Mouse (Mus musculus): ENCODE data around the gene Nudt3. TPM values are rescaled to one million over a fixed set of nuclear protein-coding genes. Genes with fewer than 3 reads are reported as not detected.

Gene Nudt3
- total RNA-seq, 2 experiments from 2014 or later, result 343 TPM

- no peak for DNase-seq (ENCODE audit: low spot score)
- intact Hi-C loops (cut with DNase I), result no loop called here
These were observed 12.4 kb downstream of the Nudt3 start for GRCm38 (mm10) chr17:27610679-27611518.

- intact Hi-C loops (cut with DNase I), result no loop called here
These were observed 13.7 kb downstream of the Nudt3 start for GRCm38 (mm10) chr17:27609576-27609975.

DNA sequence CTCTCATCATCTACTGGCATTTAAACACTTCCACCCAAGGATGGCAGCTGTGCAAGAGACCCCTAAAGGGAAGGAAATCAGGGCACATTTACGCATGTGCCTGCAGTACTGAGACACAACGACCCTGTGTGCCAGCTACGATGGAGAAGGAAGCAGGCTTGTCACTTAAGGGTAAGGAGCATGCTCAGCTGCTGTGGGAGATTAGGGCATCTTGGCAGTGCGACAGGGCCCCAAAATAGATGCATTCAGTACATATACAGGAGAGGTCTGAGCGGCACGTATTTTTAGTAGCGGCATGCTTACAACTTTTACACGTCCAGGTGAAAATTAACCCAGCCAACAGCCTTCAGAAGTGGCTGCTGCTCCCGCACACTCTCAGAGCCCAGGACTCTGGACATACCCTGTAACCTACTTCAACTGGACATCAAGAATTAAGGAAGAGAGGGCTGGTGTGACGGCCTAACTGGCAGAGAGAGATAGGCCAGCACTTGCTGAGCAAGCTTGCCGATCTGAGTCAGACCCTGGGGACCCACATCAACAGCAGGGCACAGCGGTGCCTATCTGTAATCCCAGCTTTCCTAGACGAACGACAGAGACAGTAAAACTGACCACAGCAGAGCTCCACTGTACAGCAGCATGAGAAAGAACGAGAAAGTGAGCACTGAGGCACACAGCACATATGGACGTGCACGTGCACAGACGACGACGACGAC, 19.6 kb downstream of the Nudt3 start:
- DNase-seq (ENCODE audit: low spot score), result peak; percentile 23
- intact Hi-C loops (cut with DNase I), result loop anchor here (2.0 kb wide), 1 partner anchor 17 kb away; no protein-coding TSS in a partner anchor

More at GRCm38 (mm10) chr17:27609576-27609975, 13.7 kb downstream of the Nudt3 start:
- no peak for DNase-seq (ENCODE audit: low spot score)

DNA sequence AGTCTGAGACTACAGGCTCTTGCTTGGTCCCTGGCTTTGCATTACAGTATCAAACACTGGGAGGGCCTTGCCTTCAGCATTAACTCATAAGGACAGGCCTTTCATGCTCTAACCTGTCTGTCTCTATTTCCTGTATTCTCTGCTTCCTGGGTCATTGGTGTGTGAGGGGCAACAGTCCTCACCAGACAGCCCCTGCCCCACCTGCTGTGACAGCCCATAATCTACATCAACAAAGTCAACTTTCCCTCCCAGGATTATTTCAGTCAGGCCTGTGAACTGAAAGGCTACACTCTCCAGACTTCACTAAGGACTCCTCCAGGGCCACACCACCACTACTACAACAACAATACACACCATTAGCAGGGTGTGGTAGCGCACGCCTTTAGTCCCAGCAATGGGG, 20.3 kb downstream of the Nudt3 start:
- DNase-seq (ENCODE audit: low spot score), result no peak
- intact Hi-C loops (cut with DNase I), result no loop called here

- intact Hi-C loops (cut with DNase I), result no loop called here
- DNase-seq (ENCODE audit: low spot score), result no peak
These were observed 22.4 kb downstream of the Nudt3 start for GRCm38 (mm10) chr17:27600869-27601268.

DNA sequence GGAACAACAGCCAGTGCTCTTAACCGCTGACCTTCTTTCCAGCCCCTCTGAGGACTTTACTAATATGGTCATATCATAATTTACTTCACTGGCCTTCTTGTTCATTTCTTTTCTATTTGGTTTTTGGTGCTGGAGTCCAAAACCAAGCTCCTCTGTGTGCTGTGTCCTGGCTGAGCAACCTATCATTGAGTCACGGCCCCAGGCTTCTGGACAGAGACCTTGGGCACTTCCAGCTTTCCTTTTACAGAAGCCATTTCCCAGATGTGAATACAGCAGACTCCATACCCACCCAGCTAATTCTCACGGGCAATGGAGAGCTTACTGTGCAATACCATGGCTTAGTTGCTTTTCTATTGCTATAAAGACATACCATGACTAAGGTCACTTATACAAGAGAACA, 23.0 kb downstream of the Nudt3 start:
- intact Hi-C loops (cut with DNase I), result no loop called here
- DNase-seq (ENCODE audit: low spot score), result no peak

GRCm38 (mm10) chr17:27596376-27597190, 26.7 kb downstream of the Nudt3 start:
- intact Hi-C loops (cut with DNase I), result no loop called here
- no peak for DNase-seq (ENCODE audit: low spot score)

DNA sequence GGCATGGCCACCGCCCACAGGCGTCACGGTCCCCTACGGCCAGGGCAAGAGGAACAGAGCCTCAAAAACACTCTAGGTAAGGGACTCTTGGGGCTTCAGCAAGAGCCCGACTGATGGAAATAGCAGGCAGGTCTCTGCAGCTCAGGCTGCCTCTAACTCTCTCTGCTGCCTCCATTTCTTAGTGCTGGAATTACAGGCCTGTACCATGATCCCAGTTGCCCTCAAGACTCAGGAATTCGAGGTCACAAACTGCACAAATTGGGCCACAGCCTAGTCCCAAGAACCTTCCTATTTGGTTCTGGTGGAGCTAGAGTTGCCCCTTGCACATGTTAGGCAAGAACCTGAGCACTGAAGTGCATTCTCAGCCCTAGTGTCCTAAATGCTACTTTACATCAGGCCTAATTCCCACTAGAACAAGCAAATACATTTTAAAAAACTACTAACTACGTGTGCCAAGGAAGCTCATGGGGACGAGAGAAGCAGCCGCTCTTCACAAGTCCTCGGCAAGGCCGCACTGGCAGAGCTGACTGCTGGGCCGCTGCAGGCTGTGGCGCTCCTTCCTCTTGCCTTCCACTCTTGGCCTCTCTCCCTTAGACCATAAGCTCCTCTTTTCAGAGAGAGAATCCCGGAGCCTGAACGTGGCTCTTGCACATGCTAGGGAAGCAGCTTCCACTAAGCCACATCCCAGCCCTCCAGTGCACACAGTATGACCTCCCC, 27.5 kb downstream of the Nudt3 start:
- intact Hi-C loops (cut with DNase I), result no loop called here
- DNase-seq (ENCODE audit: low spot score), result no peak

GRCm38 (mm10) chr17:27592565-27592910, 30.8 kb downstream of the Nudt3 start:
- intact Hi-C loops (cut with DNase I), result no loop called here

GRCm38 (mm10) chr17:27591826-27592564, 31.3 kb downstream of the Nudt3 start:
- no peak for DNase-seq (ENCODE audit: low spot score)
- intact Hi-C loops (cut with DNase I), result no loop called here

More at GRCm38 (mm10) chr17:27592565-27592910, 30.8 kb downstream of the Nudt3 start:
- no peak for DNase-seq (ENCODE audit: low spot score)

DNA sequence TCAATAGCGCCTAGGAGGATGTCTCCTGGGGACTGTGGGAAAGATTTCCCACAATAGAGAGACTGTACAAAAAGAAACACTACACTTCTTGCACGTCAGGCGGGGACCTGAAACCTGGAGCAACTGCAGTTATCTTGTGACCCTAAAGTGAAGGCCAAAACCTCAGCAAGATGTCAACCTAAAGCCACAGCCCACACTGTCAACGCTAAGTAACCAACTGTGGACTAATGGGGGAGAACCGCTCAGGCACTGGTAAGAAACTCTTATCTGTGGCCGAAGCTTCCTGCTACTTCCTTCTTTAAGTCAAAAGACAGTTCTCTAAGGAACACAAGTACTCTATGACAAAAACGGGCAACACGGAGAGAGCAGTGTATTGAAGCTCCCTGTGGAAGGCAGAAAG, 35.1 kb downstream of the Nudt3 start:
- no peak for DNase-seq (ENCODE audit: low spot score)
- intact Hi-C loops (cut with DNase I), result loop anchor here (5.0 kb wide), 1 partner anchor 34 kb away; the partner anchor contains the start of gene Nudt3

- peak; percentile 25 for DNase-seq (ENCODE audit: low spot score)
- intact Hi-C loops (cut with DNase I), result loop anchor here (2.0 to 5.0 kb wide), 2 partner anchors 20 to 35 kb away; partner anchors contain the start of gene Nudt3
These were observed 36.0 kb downstream of the Nudt3 start for GRCm38 (mm10) chr17:27587252-27587651.

- intact Hi-C loops (cut with DNase I), result loop anchor here (2.0 to 5.0 kb wide), 2 partner anchors 20 to 36 kb away; partner anchors contain the start of gene Nudt3
- DNase-seq (ENCODE audit: low spot score), result no peak
These were observed 36.6 kb downstream of the Nudt3 start for GRCm38 (mm10) chr17:27586661-27587060.

DNA sequence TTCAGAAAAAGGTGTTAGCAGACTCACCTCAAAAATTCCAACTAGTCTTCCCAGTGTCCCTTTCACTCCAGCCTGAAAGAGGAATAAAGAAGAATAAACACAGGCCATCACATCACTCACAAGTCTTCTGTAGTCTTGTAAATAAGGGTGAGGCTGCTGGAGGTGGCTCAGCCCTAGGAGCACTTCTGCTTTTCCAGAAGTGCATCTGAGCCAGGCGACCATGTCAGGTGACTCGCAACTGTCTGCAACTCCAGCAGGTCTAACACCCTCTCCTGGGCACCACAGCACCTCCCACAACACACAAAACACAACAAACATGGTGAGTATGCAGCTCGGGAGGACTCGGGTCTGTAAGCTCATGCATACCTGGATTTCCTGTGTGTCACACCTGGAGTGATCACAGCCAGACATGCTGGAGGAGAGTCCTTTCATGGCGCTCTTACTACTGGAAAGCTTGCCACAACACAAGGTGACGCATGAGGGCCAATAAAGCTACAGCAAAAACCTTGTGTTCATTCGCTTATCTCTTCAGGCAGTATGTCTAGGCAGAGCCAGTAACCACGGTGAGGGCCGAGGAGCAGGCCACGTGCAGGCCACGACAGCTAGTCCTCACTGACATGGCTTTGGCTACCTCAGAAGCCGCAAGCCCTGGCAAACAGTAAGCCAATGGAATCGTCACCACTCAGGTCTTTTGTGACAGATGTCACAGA, 40.0 kb downstream of the Nudt3 start:
- no peak for DNase-seq (ENCODE audit: low spot score)
- intact Hi-C loops (cut with DNase I), result no loop called here

GRCm38 (mm10) chr17:27580392-27581068, 42.8 kb downstream of the Nudt3 start:
- intact Hi-C loops (cut with DNase I), result no loop called here
- DNase-seq (ENCODE audit: low spot score), result no peak

DNA sequence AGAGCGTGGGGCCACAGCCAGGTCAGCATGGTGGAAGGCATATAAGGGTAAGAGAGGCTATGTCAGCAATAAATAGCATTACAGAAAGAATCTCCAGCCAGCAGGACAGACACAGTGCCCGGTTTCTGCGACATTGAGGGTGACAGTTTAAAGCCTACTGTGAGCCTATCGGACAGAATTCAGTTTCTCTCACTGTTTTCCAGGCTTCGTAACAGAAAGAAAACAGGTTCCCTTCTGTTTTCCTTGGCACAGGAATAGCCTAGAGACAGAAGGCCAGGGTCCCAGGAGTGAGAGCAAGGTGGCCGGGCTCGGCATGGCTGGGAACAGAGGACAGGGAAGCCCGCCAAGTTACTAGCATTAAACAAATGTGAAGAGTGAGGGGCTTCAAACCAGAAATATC, 43.5 kb downstream of the Nudt3 start:
- intact Hi-C loops (cut with DNase I), result no loop called here
- no peak for DNase-seq (ENCODE audit: low spot score)

DNA sequence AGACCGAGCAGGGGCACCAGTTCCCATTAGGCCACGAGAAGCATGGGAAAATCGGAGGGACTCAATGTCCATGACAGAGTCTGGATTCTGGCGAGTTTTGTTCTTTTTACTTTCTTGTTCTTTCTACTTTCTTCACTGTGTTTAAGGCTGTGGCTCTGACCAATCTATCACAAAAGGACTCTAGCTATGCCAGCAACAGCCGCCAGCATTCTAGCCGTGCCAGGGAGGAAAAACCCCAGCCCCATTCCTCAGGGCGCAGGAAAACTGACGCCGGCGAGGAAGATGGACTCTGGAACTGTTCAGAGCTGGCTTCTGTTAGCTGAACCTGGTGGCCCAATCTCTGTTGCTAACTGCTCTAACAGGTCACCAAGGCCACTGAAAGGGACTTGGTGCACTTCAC, 44.8 kb downstream of the Nudt3 start:
- no peak for DNase-seq (ENCODE audit: low spot score)
- intact Hi-C loops (cut with DNase I), result no loop called here

- DNase-seq (ENCODE audit: low spot score), result no peak
- intact Hi-C loops (cut with DNase I), result no loop called here
These were observed 45.8 kb downstream of the Nudt3 start for GRCm38 (mm10) chr17:27577468-27577867.

Data from heart, postnatal 25 days (tissue).